Mouse (Mus musculus): ENCODE measurements around the gene Scd2. TPM values are rescaled to one million over a fixed set of nuclear protein-coding genes. Genes with fewer than 3 reads are reported as not detected.

Scd2 gene
- total and polyA plus RNA-seq, 3 experiments, result 97.6 to 710 (median 649) TPM

- TF ChIP-seq POLR2AphosphoS5 (IDR thresholded peaks at IDR 0.05; ENCODE audit: insufficient replicate concordance, low read depth, low read length) (no peak), GATA2 (IDR thresholded peaks at IDR 0.05; ENCODE audit: borderline replicate concordance, low read depth, low read length) (no peak), CTCF (IDR thresholded peaks at IDR 0.05; ENCODE audit: low read depth, low read length) (no peak), TAL1 (conservative IDR thresholded peaks at IDR 0.05; ENCODE audit: low read depth, low read length) (no peak), GATA1 (IDR thresholded peaks at IDR 0.05; ENCODE audit: borderline replicate concordance, low read length) (no peak)
- no peak for DNase-seq (ENCODE audit: low spot score)
- H3K4me1 ChIP-seq (ENCODE audit: insufficient read depth, low read depth, low read length), result peaks cover 72% of the 10 kb centered on the region
- H3K4me3 ChIP-seq (ENCODE audit: low read depth, low read length), result no peak overlapping the region
- no peak for ATAC-seq (ENCODE audit: extremely low read depth, insufficient number of reproducible peaks, low FRiP score, poor library complexity, severe bottlenecking)
- no peaks in the 10 kb centered on the region for H3K9me3 ChIP-seq (replicated peaks)
- H3K27me3 ChIP-seq (ENCODE audit: insufficient read depth, low read length), result no peaks in the 10 kb centered on the region
- H3K36me3 ChIP-seq (replicated peaks), result peaks cover 94% of the 10 kb centered on the region
Measured at GRCm38 (mm10) chr19:44303502-44303901, 10.0 kb downstream of the Scd2 start.

- H3K9me3 ChIP-seq (replicated peaks), result no peaks in the 10 kb centered on the region
- peaks cover 70% of the 10 kb centered on the region for H3K4me1 ChIP-seq (ENCODE audit: insufficient read depth, low read depth, low read length)
- no peaks in the 10 kb centered on the region for H3K27me3 ChIP-seq (ENCODE audit: insufficient read depth, low read length)
- DNase-seq (ENCODE audit: low spot score) (no peak), ATAC-seq (ENCODE audit: extremely low read depth, insufficient number of reproducible peaks, low FRiP score, poor library complexity, severe bottlenecking) (no peak)
- no peak overlapping the region for H3K4me3 ChIP-seq (ENCODE audit: low read depth, low read length)
- TF ChIP-seq CTCF (IDR thresholded peaks at IDR 0.05; ENCODE audit: low read depth, low read length), result no peak
- peaks cover 93% of the 10 kb centered on the region for H3K36me3 ChIP-seq (replicated peaks)
Measured at GRCm38 (mm10) chr19:44304419-44304818, 10.9 kb downstream of the Scd2 start.

GRCm38 (mm10) chr19:44304851-44305510 lies 11.5 kb downstream of the Scd2 start:
- Histone ChIP-seq H3K4me3 (ENCODE audit: low read depth, low read length) (peak overlapping the region; percentile 36; the same call in 1 of the 2 replicates), H3K27me3 (ENCODE audit: insufficient read depth, low read length) (no peaks in the 10 kb centered on the region), H3K9me3 (replicated peaks) (no peaks in the 10 kb centered on the region), H3K36me3 (replicated peaks) (peaks cover 92% of the 10 kb centered on the region), H3K4me1 (ENCODE audit: insufficient read depth, low read depth, low read length) (peaks cover 73% of the 10 kb centered on the region)
- TF ChIP-seq POLR2AphosphoS5 (IDR thresholded peaks at IDR 0.05; ENCODE audit: insufficient replicate concordance, low read depth, low read length) (peak; percentile 43; the same call in 1 of the 2 replicates), CTCF (IDR thresholded peaks at IDR 0.05; ENCODE audit: low read depth, low read length) (peak; percentile 1; the same call in 1 of the 2 replicates), GATA2 (IDR thresholded peaks at IDR 0.05; ENCODE audit: borderline replicate concordance, low read depth, low read length) (no peak)
- ATAC-seq (ENCODE audit: extremely low read depth, insufficient number of reproducible peaks, low FRiP score, poor library complexity, severe bottlenecking) (no peak), DNase-seq (ENCODE audit: low spot score) (no peak)

- Histone ChIP-seq H3K4me3 (ENCODE audit: low read depth, low read length) (no peak overlapping the region), H3K9me3 (replicated peaks) (no peaks in the 10 kb centered on the region), H3K4me1 (ENCODE audit: insufficient read depth, low read depth, low read length) (peaks cover 73% of the 10 kb centered on the region), H3K27me3 (ENCODE audit: insufficient read depth, low read length) (no peaks in the 10 kb centered on the region), H3K36me3 (replicated peaks) (peaks cover 88% of the 10 kb centered on the region)
- DNase-seq (ENCODE audit: low spot score), result no peak
- TF ChIP-seq TAL1 (conservative IDR thresholded peaks at IDR 0.05; ENCODE audit: low read depth, low read length) (no peak), POLR2AphosphoS5 (IDR thresholded peaks at IDR 0.05; ENCODE audit: insufficient replicate concordance, low read depth, low read length) (no peak), GATA2 (IDR thresholded peaks at IDR 0.05; ENCODE audit: borderline replicate concordance, low read depth, low read length) (no peak), GATA1 (IDR thresholded peaks at IDR 0.05; ENCODE audit: borderline replicate concordance, low read length) (no peak)
- ATAC-seq (ENCODE audit: extremely low read depth, insufficient number of reproducible peaks, low FRiP score, poor library complexity, severe bottlenecking), result no peak
Measured at GRCm38 (mm10) chr19:44305701-44306100, 12.2 kb downstream of the Scd2 start.

GRCm38 (mm10) chr19:44306171-44306570 lies 12.7 kb downstream of the Scd2 start:
- ATAC-seq (ENCODE audit: extremely low read depth, insufficient number of reproducible peaks, low FRiP score, poor library complexity, severe bottlenecking) (no peak), DNase-seq (ENCODE audit: low spot score) (no peak)
- Histone ChIP-seq H3K9me3 (replicated peaks) (no peaks in the 10 kb centered on the region), H3K4me1 (ENCODE audit: insufficient read depth, low read depth, low read length) (peaks cover 73% of the 10 kb centered on the region), H3K36me3 (replicated peaks) (peaks cover 85% of the 10 kb centered on the region), H3K4me3 (ENCODE audit: low read depth, low read length) (no peak overlapping the region), H3K27me3 (ENCODE audit: insufficient read depth, low read length) (no peaks in the 10 kb centered on the region)
- TF ChIP-seq TAL1 (conservative IDR thresholded peaks at IDR 0.05; ENCODE audit: low read depth, low read length) (no peak), GATA1 (IDR thresholded peaks at IDR 0.05; ENCODE audit: borderline replicate concordance, low read length) (no peak), CTCF (IDR thresholded peaks at IDR 0.05; ENCODE audit: low read depth, low read length) (no peak), POLR2AphosphoS5 (IDR thresholded peaks at IDR 0.05; ENCODE audit: insufficient replicate concordance, low read depth, low read length) (no peak), GATA2 (IDR thresholded peaks at IDR 0.05; ENCODE audit: borderline replicate concordance, low read depth, low read length) (no peak)

- H3K36me3 ChIP-seq (replicated peaks), result peaks cover 80% of the 10 kb centered on the region
- H3K27me3 ChIP-seq (ENCODE audit: insufficient read depth, low read length), result no peaks in the 10 kb centered on the region
- H3K4me3 ChIP-seq (ENCODE audit: low read depth, low read length), result no peak overlapping the region
- DNase-seq (ENCODE audit: low spot score) (no peak), ATAC-seq (ENCODE audit: extremely low read depth, insufficient number of reproducible peaks, low FRiP score, poor library complexity, severe bottlenecking) (no peak)
- peaks cover 75% of the 10 kb centered on the region for H3K4me1 ChIP-seq (ENCODE audit: insufficient read depth, low read depth, low read length)
- TF ChIP-seq GATA2 (IDR thresholded peaks at IDR 0.05; ENCODE audit: borderline replicate concordance, low read depth, low read length) (no peak), POLR2AphosphoS5 (IDR thresholded peaks at IDR 0.05; ENCODE audit: insufficient replicate concordance, low read depth, low read length) (peak; percentile 48; the same call in 1 of the 2 replicates), GATA1 (IDR thresholded peaks at IDR 0.05; ENCODE audit: borderline replicate concordance, low read length) (no peak), CTCF (IDR thresholded peaks at IDR 0.05; ENCODE audit: low read depth, low read length) (no peak), TAL1 (conservative IDR thresholded peaks at IDR 0.05; ENCODE audit: low read depth, low read length) (no peak)
- no peaks in the 10 kb centered on the region for H3K9me3 ChIP-seq (replicated peaks)
Measured at GRCm38 (mm10) chr19:44307101-44307914, 13.8 kb downstream of the Scd2 start.
